8 mouse cellular contexts compared by ENCODE assay signal in the genomic region with DNA sequence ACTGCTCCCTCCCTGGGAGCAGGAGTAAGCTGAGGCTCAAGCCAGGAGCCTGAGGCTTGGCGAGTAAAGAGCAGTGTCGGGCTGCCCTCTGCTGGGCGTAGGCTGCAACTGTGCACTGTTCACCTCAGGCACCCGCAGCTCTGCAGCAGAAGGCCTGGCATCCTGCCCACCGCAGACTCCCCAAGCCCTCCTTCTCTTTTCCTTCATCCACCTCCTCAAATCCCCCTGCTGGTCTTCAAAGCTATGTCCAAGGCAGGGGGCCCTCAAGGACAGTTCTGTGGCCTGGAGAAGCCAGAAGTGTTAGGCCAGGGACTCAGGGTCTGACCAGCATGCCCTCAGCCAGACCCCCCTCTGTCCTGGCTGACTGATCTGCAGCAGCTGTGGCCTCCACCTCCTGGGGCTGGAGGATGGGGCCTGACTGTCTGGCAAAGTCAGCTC. TPM values are rescaled to one million over a fixed set of nuclear protein-coding genes. Genes with fewer than 3 reads are reported as not detected.
DNase-seq lines count a peak whose midpoint lies in the region; ATAC-seq and TF ChIP-seq lines count a peak whose summit lies in the region.

No protein-coding gene starts in this region.

- H3K4me3 ChIP-seq in embryonic facial prominence, embryonic 14.5 days (ENCODE audit: low read depth, low read length), result no peak overlapping the region
- H3K4me3 ChIP-seq in limb, embryonic 14.5 days (replicated peaks; ENCODE audit: low read length), result no peak overlapping the region

- peak; percentile 69 for DNase-seq in 416B (ENCODE audit: low read depth)
- peak; percentile 83 to 89 for DNase-seq in adrenal gland, postnatal 36 days
- DNase-seq in embryonic facial prominence, embryonic 14.5 days (ENCODE audit: low spot score), result peak; percentile 91
- DNase-seq in heart, adult 8-10 months (ENCODE audit: low spot score), result peak; percentile 72
- peak; percentile 64 to 79 for DNase-seq in kidney, adult 8-10 months
- peak; percentile 93 for DNase-seq in limb, embryonic 14.5 days (ENCODE audit: low spot score)
- DNase-seq in monocyte, adult 2 months (ENCODE audit: low read depth in 1 of 2, low spot score in 2 of 2), result peak; percentile 30 to 45
- peak; percentile 56 to 66 for DNase-seq in spleen, postnatal 14 days (ENCODE audit: low spot score in 2 of 2)

- peaks cover 10% of the 10 kb centered on the region for H3K4me1 ChIP-seq in embryonic facial prominence, embryonic 14.5 days (ENCODE audit: control insufficient read depth, insufficient read depth, low read length)
- peaks cover 15% of the 10 kb centered on the region for H3K4me1 ChIP-seq in limb, embryonic 14.5 days (ENCODE audit: control insufficient read depth, insufficient read depth, low read length)

- WGBS in embryonic facial prominence, embryonic 14.5 days, result 4% methylated on average over 3 of the region's 5 CpGs
- WGBS in limb, embryonic 14.5 days, result 0% methylated on average over 5 of the region's 5 CpGs

- peaks cover 57% of the 10 kb centered on the region for H3K36me3 ChIP-seq in embryonic facial prominence, embryonic 14.5 days (ENCODE audit: control insufficient read depth, insufficient read depth, low read length)
- peaks cover 78% of the 10 kb centered on the region for H3K36me3 ChIP-seq in limb, embryonic 14.5 days (ENCODE audit: control insufficient read depth, insufficient read depth, low read length)

- H3K27ac ChIP-seq in embryonic facial prominence, embryonic 14.5 days (replicated peaks; ENCODE audit: low read depth, low read length), result 0 out of 2 replicates have a peak overlapping the region, but pooled peaks have one; percentile 65
- no peak overlapping the region; the same call in 1 of the 2 replicates for H3K27ac ChIP-seq in limb, embryonic 14.5 days (replicated peaks; ENCODE audit: low read depth, low read length)

- peak overlapping the region; percentile 43; the same call in 1 of the 2 replicates for H3K9ac ChIP-seq in embryonic facial prominence, embryonic 14.5 days (ENCODE audit: low read depth, low read length)
- H3K9ac ChIP-seq in limb, embryonic 14.5 days (ENCODE audit: low read depth, low read length, severe bottlenecking), result peak overlapping the region; percentile 2; the same call in 1 of the 2 replicates

- no peak overlapping the region for H3K4me2 ChIP-seq in embryonic facial prominence, embryonic 14.5 days (ENCODE audit: low read depth, low read length)
- H3K4me2 ChIP-seq in limb, embryonic 14.5 days (replicated peaks; ENCODE audit: low read depth, low read length, severe bottlenecking), result no peak overlapping the region

- no peaks in the 10 kb centered on the region for H3K27me3 ChIP-seq in embryonic facial prominence, embryonic 14.5 days (replicated peaks; ENCODE audit: control insufficient read depth, insufficient read depth, low read length)
- no peaks in the 10 kb centered on the region for H3K27me3 ChIP-seq in limb, embryonic 14.5 days (ENCODE audit: control insufficient read depth, insufficient read depth, low read length)

- no peaks in the 10 kb centered on the region for H3K9me3 ChIP-seq in embryonic facial prominence, embryonic 14.5 days (ENCODE audit: control insufficient read depth, low read length)
- no peaks in the 10 kb centered on the region for H3K9me3 ChIP-seq in limb, embryonic 14.5 days (ENCODE audit: control insufficient read depth, low read length)

- peak; percentile 91 for ATAC-seq in embryonic facial prominence, embryonic 14.5 days (ENCODE audit: low read depth)
- peak; percentile 89 for ATAC-seq in limb, embryonic 14.5 days (ENCODE audit: low FRiP score, low read depth)

- no peak for TF ChIP-seq POLR2A in limb, embryonic 14.5 days (IDR thresholded peaks at IDR 0.05; ENCODE audit: borderline replicate concordance, extremely low read depth, insufficient read depth, insufficient read length)

RNA-seq across cellular contexts. Expression of gene Tmem222, which starts 20.2 kb away (rescaled TPM):
- total RNA-seq in adrenal gland, postnatal 36 days (2021), result 10 to 100 TPM; 64.0 to 74.4 TPM
- 68.3 and 80.7 TPM in 2 replicates for polyA plus RNA-seq in embryonic facial prominence, embryonic 14.5 days (2014; fragmentation: Nextera tagmentation; extraction: Ambion mirVana)
- 10 to 100 TPM; 29.3 to 39.8 (median 34.3) TPM for total RNA-seq in heart, adult 8-10 months (2022)
- 101 and 119 TPM in 2 replicates for polyA plus RNA-seq in limb, embryonic 14.5 days (2012; rRNA removed)
- 81.6 and 84.1 TPM in 2 replicates for polyA plus RNA-seq in limb, embryonic 14.5 days (2014; fragmentation: Nextera tagmentation; extraction: Ambion mirVana)

RNA-seq across cellular contexts. Expression of gene Sytl1, which starts 34.9 kb away (rescaled TPM):
- 1 to 10 TPM; 1.4 to 1.5 TPM for total RNA-seq in adrenal gland, postnatal 36 days (2021)
- polyA plus RNA-seq in embryonic facial prominence, embryonic 14.5 days (2014; fragmentation: Nextera tagmentation; extraction: Ambion mirVana), result 11.0 and 11.5 TPM in 2 replicates
- under 1 TPM; 0.30 to 0.59 (median 0.33) TPM for total RNA-seq in heart, adult 8-10 months (2022)
- polyA plus RNA-seq in limb, embryonic 14.5 days (2012; rRNA removed), result 14.3 and 15.7 TPM in 2 replicates
- polyA plus RNA-seq in limb, embryonic 14.5 days (2014; fragmentation: Nextera tagmentation; extraction: Ambion mirVana), result 17.9 and 23.3 TPM in 2 replicates

RNA-seq across cellular contexts. Expression of gene Wdtc1, which starts 55.5 kb away (rescaled TPM):
- 10 to 100 TPM; 44.6 to 63.8 TPM for total RNA-seq in adrenal gland, postnatal 36 days (2021)
- polyA plus RNA-seq in embryonic facial prominence, embryonic 14.5 days (2014; fragmentation: Nextera tagmentation; extraction: Ambion mirVana), result 17.4 and 17.6 TPM in 2 replicates
- total RNA-seq in heart, adult 8-10 months (2022), result 10 to 100 TPM; 77.3 to 94.3 (median 79.2) TPM
- 27.8 and 35.9 TPM in 2 replicates for polyA plus RNA-seq in limb, embryonic 14.5 days (2012; rRNA removed)
- 17.6 and 18.6 TPM in 2 replicates for polyA plus RNA-seq in limb, embryonic 14.5 days (2014; fragmentation: Nextera tagmentation; extraction: Ambion mirVana)

RNA-seq across cellular contexts. Expression of gene Map3k6, which starts 57.2 kb away (rescaled TPM):
- total RNA-seq in adrenal gland, postnatal 36 days (2021), result 10 to 100 TPM; 15.9 to 38.8 TPM
- 6.0 and 7.9 TPM in 2 replicates for polyA plus RNA-seq in embryonic facial prominence, embryonic 14.5 days (2014; fragmentation: Nextera tagmentation; extraction: Ambion mirVana)
- 10 to 100 TPM; 14.8 to 21.8 (median 16.3) TPM for total RNA-seq in heart, adult 8-10 months (2022)
- polyA plus RNA-seq in limb, embryonic 14.5 days (2012; rRNA removed), result 6.7 and 7.5 TPM in 2 replicates
- 9.4 and 10.4 TPM in 2 replicates for polyA plus RNA-seq in limb, embryonic 14.5 days (2014; fragmentation: Nextera tagmentation; extraction: Ambion mirVana)

Comparison
In these comparisons a context has a peak if more than half of its experiments do, and no peak if none do; other contexts are left out.
1. DNase-seq: peak in every context shown above with its lines; median percentile 93 in limb, embryonic 14.5 days; 91 in embryonic facial prominence, embryonic 14.5 days; 86 in adrenal gland, postnatal 36 days; 72 in heart, adult 8-10 months; 72 in kidney, adult 8-10 months; 69 in 416B; 61 in spleen, postnatal 14 days; 38 in monocyte, adult 2 months.